Mouse (Mus musculus): ENCODE measurements around the gene Ms4a18.

Ms4a18 gene

GRCm38 (mm10) chr19:10980210-10980609, 37.6 kb downstream of the Ms4a18 start:
- no peak for DNase-seq

GRCm38 (mm10) chr19:10979184-10980168, 38.4 kb downstream of the Ms4a18 start:
- DNase-seq: peak; percentile 86 to 90

- peak in 1 of 2 experiments; percentile 29 for DNase-seq
These were observed 41.5 kb downstream of the Ms4a18 start for GRCm38 (mm10) chr19:10976318-10976717.

GRCm38 (mm10) chr19:10975187-10975586, 42.6 kb downstream of the Ms4a18 start:
- no peak for DNase-seq

- DNase-seq: no peak
These were observed 43.5 kb downstream of the Ms4a18 start, which contains the start of gene Ms4a10 for GRCm38 (mm10) chr19:10974238-10974865. Gene Ms4a10, minus strand, starts transcription at chr19:10974670.

- no peak for DNase-seq
These were observed 44.6 kb downstream of the Ms4a18 start for GRCm38 (mm10) chr19:10973187-10973586.

GRCm38 (mm10) chr19:10972660-10973059, 45.2 kb downstream of the Ms4a18 start:
- DNase-seq: no peak

GRCm38 (mm10) chr19:10970457-10970856, 47.4 kb downstream of the Ms4a18 start:
- no peak for DNase-seq

GRCm38 (mm10) chr19:10968578-10968977, 49.3 kb downstream of the Ms4a18 start:
- DNase-seq: no peak

GRCm38 (mm10) chr19:10965721-10966120, 52.1 kb downstream of the Ms4a18 start:
- no peak for DNase-seq

GRCm38 (mm10) chr19:10959978-10960346, 57.9 kb downstream of the Ms4a18 start:
- DNase-seq: no peak

- DNase-seq: peak; percentile 60 to 64
These were observed 58.5 kb downstream of the Ms4a18 start for GRCm38 (mm10) chr19:10959085-10959977.

GRCm38 (mm10) chr19:10952021-10952939, 65.6 kb downstream of the Ms4a18 start:
- DNase-seq: peak; percentile 40 to 81

- DNase-seq: no peak
These were observed 68.3 kb downstream of the Ms4a18 start for GRCm38 (mm10) chr19:10949558-10949957.

- DNase-seq: peak; percentile 96 to 97
These were observed 68.7 kb downstream of the Ms4a18 start, which contains the start of gene Ccdc86 for GRCm38 (mm10) chr19:10949112-10949511. Gene Ccdc86, minus strand, starts transcription at chr19:10949266.

GRCm38 (mm10) chr19:10948416-10948815, 69.4 kb downstream of the Ms4a18 start:
- DNase-seq: no peak

- DNase-seq: no peak
These were observed 70.6 kb downstream of the Ms4a18 start for GRCm38 (mm10) chr19:10947219-10947618.
